Mouse (Mus musculus): Measurements from ENCODE around the gene Mkrn1.
"Not testable (repeated sequence)": the region's sequence is repeated elsewhere in the genome, so short reads cannot be mapped to it uniquely, and the experiment has no call there.

Mkrn1 gene

DNA sequence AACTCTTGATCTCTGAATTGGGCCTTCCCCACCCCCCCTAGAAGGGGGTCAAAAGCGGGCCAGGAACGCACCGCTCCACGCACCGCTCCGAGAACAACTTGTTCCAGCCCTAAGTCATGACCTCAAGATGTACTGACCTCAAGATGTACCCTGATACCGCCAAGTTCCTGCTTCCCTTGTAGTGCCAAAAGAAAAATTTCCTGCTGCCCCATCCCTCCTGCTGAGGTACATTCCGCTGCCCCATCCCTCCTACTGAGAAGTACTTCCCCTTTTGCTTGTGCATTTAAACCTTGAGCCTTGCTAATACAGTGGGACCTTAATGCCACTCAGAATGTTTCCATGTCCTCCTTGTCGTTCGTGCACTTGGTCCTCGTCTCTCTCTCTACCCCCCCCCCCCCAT, 10.5 kb upstream of the Mkrn1 start:
- DNase-seq (ENCODE audit: low spot score in 2 of 2): no peak

DNA sequence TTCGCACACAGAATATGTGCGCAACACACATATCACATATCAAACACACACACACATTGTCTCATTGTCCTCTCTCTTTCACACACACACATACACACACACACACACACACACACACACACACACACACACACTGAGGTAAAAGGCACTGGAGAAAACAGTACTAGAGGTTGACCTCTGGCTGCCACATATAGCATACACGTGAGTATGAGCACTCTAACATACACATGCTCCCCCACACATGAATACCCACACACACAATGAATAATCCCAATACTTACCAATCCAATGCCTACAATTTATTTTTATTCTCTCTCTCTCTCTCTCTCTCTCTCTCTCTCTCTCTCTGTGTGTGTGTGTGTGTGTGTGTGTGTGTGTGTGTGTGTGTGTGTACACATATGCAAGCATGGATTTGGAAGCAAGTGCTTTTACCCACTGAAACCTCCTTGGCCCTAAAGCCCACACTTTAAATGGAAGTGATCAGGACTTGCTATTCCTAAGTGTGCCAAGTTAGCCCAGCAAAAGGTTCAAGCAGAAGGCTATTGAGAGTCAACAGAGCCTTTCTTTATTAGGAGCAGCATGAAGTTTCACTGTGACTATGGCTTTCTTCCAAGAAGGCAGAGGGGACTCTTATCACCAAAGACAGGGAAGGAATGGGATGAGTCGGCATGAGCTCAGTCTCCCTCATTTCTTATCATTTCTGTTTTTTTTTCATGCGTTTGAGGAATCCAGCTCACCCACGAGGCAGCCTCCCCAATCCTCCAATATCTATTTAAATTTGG, 8.9 kb upstream of the Mkrn1 start:
- DNase-seq (ENCODE audit: low spot score in 2 of 2): no peak

DNA sequence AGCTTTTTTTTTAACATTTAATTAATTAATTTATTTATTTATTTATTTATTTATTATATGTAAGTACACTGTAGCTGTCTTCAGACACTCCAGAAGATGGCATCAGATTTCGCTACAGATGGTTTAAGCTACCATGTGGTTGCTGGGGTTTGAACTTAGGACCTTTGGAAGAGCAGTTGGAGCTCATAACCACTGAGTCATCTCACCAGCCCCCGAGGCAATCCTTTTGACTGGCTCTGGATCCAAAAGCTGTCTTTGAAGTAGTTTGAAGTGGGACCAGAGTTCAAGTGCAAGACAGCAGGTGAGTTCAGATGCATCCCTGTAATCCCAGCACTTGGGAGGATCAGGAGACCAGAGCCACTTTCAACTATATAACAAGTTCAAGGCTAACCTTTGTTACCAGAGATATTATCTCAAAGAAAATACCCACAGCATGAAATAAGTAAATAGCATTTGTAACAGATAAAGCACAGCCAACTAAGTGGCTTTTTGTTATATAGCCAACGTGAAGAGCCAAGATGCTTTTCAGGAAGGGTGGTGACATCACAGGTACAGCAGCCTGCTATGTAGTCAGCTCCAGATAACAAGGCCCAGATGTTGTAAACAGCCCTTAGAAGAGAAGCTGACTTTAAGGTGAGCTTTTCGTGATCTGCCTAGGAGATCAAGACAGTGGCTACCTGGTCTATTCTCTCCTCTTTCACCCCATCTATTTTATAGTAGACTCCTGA, 7.2 kb upstream of the Mkrn1 start:
- DNase-seq (ENCODE audit: low spot score in 2 of 2): no peak

DNA sequence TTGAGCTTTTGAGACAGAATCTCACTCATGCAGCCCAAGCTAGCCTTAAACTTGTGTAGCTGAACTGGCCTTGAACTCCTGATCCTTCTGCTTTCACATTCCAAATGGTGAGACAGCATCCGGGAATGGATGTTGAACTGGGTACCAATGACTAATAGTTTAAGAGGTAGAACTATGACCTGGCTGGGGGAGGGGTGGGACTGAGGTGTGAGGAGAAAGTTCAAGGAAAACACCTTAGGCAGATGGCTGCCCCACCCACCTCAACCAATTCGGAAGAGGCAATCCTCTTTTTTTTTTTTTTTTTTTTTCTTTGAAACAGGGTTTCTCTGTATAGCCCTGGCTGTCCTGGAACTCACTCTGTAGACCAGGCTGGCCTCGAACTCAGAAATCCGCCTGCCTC, 6.5 kb upstream of the Mkrn1 start:
- no peak for DNase-seq (ENCODE audit: low spot score in 2 of 2)

DNA sequence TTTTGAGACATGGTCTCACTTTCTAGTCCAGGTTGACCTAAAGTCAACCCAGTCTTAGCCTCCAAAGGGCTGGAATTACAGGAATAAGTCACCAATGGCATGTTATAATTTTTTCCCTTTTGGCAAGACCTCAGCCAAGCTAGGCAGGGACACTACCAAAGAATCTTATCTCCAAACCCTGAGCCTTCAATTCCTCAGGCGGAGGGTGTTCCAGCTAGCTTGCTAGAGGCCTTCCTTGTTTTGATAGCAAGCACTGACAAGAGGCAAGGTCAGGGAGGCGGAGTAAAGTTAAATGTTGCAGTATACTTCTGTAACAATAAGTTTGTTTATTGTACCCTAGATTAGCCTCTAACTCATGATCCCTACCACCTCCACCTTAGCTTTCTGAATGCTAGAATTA, 4.9 kb upstream of the Mkrn1 start:
- DNase-seq (ENCODE audit: low spot score in 2 of 2): no peak

DNA sequence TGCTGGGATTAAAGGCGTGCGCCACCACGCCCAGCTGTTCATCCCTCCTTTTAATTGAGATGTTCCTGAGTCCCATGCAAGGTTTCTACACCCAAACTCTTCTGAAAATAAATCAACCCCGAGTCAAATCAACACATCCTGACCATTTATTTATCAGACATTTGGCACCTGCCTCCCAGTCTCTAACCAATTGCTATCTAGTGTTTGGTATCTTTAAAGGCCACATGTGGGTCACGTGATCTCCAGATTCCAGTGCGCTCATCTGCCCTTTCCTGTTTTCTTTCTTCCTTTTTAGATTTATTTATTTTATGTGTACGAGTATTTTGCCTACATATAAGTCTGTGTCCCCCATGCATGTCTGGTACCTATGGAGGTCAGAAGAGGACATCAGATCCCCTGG, 3.4 kb upstream of the Mkrn1 start:
- no peak for DNase-seq (ENCODE audit: low spot score in 2 of 2)

DNA sequence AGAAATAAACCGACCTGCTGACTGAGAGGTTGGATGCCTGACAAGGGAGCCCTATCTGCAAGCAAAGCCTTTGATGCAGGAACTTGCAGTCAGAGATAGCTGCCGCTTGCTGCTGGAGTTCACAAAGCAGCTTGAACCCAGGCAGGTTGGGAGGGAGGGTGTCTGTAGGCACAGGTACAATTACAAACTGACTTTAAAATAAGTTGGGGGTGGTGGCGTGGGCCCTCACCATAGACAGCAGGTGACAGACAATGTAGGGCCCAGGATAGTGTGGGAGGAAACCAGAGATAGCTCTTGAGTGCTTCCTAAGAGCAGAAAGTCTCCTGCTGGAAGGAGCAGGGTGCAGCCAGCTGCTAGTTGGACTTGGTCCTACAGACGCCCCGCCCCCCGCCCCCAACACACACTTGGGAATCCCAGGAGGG, 2.9 kb upstream of the Mkrn1 start:
- no peak for DNase-seq (ENCODE audit: low spot score in 2 of 2)

DNA sequence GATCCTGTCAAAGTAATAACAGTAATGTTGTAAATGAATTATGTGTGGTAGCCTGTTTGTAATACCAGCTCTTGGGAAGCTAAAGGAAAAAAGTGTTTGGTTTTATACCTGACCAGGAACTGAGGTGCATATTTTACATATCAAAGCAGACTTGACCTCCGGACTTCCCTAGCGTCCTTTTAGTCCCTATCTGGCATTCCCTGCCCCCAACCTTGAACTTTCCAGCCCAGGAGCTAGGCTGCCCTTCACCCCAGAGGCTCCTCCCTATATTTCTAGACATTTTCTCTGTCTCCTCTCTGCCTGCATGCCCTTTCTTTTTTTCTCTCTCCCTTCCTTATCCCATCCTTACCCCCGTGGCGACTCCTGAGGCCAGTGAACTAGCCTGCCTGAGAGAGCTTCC, 605 bp upstream of the Mkrn1 start:
- DNase-seq (ENCODE audit: low spot score in 2 of 2): no peak

DNA sequence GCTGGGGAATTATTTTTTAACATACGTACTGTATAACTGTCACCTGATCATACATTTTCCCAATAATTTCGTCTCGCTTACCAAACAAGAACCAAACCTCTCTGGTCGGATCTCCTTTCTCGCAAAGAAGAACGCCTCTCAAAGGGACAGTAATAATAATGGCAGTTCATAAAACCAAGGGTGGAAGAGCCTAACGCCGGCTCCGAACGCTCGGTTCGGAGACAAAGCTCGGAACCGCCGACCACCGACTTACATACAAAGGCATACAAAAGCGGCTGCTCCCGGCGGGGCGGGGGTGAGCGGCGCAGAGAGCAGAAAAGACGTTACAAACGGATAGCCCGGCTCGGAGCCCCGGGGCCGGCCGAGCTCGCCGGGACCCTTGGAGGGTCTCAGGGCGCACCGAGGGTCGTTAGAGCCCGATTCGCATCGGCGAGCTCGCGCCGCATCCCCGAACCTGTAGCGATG, 844 bp downstream of the Mkrn1 start:
- peak in 1 of 2 experiments; percentile 8 for DNase-seq (ENCODE audit: low spot score in 2 of 2)

DNA sequence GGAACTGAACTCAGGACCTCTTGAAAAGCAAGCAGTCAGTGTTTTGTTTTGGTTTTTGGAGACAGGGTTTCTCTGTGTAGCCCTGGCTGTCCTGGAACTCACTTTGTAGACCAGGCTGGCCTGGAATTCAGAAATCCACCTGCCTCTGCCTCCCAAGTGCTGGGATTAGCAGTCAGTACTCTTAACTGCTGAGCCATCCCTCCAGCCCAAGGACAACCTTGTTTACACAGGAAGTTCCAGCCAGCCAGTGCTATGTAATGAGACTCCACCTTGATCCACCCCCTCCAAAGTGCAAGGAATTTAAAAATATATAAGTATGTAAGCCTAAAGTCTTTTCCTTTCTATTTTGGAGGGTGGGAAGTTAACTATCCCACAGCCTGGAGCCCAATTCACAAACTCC, 3.6 kb downstream of the Mkrn1 start:
- not testable (repeated sequence) for DNase-seq (ENCODE audit: low spot score in 2 of 2)

DNA sequence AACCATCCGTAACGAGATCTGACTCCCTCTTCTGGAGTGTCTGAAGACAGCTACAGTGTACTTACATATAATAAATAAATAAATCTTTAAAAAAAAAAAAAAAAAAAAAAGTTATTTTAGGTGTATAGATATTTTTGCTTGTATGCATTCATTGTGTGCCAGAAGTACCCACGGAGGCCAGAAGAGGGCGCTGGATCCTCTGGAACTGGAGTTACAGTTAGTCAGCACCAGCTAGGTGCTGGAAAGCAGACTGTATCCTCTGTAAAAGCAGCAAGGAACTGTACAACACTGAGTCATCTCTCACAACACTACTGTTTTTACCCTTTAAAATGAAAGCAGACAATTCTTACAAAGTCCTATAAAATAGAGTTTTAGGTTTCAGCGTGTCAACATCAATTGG, 4.5 kb downstream of the Mkrn1 start:
- DNase-seq (ENCODE audit: low spot score in 2 of 2): peak in 1 of 2 experiments; percentile 43

DNA sequence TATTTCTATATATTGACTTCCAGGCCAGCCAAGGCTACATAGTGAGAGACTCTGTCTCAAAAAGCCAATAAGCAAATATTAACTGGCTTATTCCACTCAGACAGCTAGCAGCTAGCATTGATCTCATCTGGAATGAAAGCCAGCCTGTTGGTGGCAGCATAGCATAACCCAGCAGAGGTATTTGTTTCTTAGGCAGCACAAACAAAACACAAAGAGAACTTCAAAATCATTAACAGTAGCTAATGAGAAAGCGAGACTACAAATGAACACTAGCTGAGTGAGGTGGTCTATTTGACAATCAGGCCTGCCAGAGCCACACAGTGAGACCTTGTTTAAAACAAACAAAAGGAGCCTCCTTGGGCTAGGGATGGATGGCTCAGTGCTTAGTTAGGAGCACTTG, 6.2 kb downstream of the Mkrn1 start:
- DNase-seq (ENCODE audit: low spot score in 2 of 2): no peak

DNA sequence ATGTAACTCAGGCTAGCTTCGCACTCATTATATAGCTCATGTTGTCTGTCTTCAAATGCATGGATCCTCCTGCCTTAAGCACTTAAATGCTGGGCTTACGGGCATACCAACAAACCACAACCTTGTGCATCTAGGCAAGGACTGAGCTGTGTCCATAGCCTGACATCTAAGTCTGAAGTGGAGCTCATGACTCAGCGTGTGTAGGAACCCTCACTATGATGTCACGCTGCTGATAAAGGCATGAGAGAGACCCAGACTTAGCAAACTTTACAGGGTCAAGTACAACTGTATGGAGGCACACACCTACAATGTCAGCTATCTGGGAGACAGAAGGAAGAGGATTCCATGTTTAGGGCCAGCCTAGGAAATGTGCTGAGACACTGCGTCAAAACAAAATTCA, 13.8 kb downstream of the Mkrn1 start:
- DNase-seq (ENCODE audit: low spot score in 2 of 2): no peak

DNA sequence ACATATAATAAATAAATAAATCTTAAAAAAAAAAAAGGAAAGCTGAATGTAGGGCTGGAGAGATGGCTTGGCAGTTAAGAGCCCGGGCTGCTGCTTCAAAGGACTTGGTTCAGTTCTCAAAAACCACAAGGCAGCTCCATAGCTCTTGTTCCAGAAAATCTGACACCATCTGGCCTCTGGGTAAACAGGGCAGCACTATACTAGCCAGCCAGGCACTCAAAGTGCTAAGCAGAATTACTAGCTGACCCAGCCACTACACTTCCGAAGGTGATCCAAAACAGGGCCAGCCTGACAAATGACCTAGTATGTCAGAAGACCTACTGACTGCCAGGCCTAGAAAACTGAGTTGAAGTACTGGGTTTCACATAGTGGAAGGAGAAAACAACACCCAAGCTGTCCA, 17.1 kb downstream of the Mkrn1 start:
- DNase-seq (ENCODE audit: low spot score in 2 of 2): no peak

DNA sequence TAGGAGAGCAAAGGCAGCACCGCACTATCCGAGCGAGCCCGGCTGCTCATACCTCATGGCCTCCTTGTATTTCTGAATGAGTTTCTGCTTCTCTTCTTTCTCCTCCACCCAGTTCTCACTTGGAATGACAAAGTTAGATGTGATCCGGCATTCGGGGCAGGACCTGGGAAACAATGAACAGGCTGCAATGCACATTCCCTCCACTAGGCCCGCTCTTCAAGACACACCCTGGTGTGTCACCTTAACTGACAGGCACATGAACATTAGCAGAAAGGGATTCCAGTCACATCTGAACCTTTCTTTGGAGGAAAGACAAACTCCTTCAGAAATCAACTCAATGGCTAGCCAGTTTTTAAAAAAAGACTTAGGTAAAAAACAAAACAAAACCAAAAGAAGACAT, 19.9 kb downstream of the Mkrn1 start:
- no peak for DNase-seq (ENCODE audit: low spot score in 2 of 2)

DNA sequence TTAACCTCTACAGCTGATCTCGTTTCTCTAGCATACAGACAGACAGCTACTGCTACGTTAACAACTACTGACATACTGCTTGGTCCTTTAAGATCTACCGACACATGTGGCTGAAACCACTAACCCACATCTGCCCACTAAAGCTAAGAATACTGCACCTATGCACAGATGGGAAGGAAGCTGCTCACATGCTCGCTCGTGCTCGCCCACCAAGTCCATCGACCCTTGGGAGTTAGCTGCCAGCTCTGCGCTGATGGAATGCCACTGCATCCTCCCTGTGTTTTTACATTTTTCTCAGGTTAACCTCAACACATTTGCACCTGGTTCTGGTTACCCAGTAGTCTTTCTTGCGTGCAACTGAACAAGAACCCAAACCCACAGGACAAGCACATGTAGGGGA, 21.9 kb downstream of the Mkrn1 start:
- no peak for DNase-seq (ENCODE audit: low spot score in 2 of 2)

DNA sequence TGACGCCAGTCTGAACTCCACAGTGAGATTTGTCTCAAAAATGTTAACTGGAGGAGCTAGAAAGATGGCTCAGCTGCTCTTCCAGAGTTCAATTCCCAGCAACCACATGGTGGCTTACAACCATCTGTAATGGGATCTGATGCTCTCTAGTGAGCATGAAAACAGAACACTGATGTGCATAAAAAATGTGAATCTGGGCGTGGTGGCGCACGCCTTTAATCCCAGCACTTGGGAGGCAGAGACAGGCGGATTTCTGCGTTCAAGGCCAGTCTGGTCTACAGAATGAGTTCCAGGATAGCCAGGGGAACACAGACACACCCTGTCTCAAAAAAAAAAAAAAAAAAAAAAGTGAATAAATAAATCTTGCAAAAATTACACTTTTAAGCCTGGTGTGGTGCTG, 23.2 kb downstream of the Mkrn1 start:
- DNase-seq (ENCODE audit: low spot score in 2 of 2): no peak

DNA sequence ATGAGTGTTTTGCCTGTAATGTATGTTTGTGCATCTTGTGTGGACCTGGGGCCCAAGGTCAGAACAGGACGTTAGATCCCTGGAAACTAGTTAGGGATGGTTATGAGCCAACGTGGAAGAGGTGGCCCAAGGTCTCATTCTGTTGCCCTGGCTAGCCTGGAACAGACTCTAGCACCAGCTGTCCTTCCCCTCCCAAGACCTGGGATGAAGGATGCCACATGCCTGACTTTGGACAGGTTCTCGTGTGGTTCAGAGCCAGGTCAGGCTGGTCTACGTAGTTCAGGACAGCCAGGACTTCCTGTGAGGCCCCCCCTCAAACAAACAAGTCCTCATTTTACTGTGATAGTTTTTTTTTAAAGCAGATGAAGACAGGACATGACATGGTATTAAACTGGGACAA, 24.3 kb downstream of the Mkrn1 start:
- DNase-seq (ENCODE audit: low spot score in 2 of 2): no peak

DNA sequence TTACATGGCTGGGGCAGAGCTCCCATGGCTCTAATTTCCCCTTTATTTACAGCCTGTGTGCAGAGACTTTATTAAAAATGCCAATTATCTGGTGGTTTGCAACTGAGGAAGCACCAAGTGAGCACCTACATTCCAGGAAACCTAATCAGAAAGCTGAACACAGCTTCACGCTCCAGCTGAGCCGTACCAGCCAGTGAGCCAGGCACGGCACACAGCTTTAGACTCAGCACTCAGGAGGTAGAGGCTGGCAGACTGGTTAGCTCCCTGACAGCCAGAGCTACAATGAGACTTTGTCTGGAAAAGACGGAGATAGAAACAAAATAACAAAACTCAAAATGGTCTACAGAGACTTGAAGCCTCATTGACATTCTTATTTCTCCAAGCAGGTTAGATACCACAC, 24.8 kb downstream of the Mkrn1 start:
- no peak for DNase-seq (ENCODE audit: low spot score in 2 of 2)

DNA sequence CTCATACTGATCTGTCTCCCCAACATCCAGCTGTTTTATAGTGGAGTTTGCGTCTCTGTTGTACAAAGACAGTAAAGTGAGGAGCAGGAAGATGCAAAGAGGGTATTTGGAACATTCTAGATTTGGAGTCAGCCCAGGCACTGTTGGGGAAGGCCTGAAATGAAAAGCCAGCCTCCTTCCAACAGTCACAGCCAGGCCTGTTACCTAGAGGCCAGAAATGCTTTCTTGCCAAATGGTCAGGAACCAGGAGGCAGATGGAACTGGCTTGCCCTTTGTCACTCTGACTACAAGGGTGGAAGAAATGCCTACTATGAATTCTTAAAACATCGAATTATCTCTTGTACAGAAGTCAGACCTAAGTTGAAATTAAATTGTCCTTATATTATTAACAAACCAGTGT, 30.3 kb downstream of the Mkrn1 start:
- DNase-seq (ENCODE audit: low spot score in 2 of 2): no peak

DNA sequence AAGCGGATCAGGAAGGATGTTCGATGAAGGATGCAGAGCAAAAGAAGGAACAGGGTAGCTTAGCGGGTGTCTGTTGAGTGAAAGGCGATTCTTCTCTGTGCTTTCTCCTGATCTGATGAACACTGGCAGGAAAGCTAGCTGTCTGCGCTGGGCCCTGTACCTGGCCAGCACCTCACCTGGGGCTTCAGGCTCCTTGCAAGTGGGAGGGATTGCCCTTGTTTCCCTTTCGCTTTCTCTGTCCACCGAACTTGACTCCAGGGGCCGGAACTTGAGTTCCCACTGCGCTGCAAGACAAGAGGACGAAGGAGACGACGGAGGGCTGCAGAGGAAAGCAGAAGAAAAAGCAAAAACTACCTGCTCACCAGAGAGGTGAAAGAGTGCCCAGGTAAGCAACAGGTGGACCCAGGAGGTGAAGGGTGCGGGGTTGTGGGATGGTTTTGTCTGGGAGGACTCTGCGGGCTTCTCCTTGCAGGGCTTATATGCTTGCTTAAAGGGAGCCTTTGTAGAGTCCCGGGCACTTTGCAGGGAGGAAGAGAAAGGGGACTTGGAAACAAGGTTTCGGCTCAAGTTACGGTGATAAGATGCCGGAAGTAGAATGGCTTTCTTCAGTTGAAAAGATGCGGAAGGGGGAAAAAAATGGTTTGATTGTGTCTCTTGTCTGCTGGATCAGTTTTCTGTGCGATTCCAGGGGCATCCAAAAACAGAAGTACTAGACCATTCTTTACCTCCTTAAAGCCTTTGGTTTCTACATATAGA, 39.0 kb downstream of the Mkrn1 start, which contains the start of gene Rab19:
Gene Rab19, plus strand, starts transcription at position 51 of the 756 bp plus-strand sequence.
- peak; percentile 47 to 50 for DNase-seq (ENCODE audit: low spot score in 2 of 2)

DNA sequence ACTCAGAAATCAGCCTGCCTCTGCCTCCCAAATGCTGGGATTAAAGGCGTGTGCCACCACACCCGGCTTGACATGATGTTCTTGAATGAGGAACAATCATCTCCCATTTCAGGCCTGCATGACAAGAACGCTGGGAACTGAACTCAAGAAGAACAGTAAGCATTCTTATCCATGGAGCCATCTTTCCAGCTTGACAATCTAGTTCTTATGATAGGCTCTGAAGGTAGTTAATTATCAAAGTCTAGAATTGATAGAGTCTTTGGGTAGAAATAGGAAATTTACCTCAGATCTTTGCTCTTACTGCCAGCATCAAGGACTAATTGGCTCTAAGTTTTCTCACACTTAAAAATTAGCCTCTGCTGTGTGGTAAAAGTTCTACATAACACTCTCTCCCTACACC, 40.0 kb downstream of the Mkrn1 start:
- DNase-seq (ENCODE audit: low spot score in 2 of 2): no peak

DNA sequence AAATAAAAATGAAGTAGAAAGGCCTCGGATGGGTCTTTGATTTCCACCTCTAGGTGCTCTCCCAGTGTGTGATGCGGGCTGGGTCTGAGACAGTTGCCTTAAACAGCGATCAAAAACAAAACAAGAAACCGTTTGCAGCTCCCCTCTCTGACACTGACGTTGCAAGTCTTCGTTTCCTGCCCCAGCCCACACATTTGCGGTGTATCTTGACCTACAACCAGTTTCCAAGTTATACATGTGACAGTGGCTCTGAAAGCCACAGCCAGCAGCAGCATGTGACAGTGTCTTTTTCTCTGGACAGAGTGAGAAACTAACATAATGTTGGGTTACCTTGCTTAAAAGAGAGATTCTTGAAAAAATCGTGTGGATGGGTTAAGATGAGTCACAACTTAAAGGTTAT, 40.5 kb downstream of the Mkrn1 start:
- no peak for DNase-seq (ENCODE audit: low spot score in 2 of 2)

Measured in heart, adult 9 months (tissue).